Mouse (Mus musculus) neural tube, embryonic 14.5 days (tissue): Measurements from ENCODE around the gene Kcnj2. TPM values are rescaled to one million over a fixed set of nuclear protein-coding genes. Genes with fewer than 3 reads are reported as not detected.

Experiments
- ATAC-seq: fragments of 200-750 bp; cut with Nextera tagmentation; 2 replicates; pipeline ENCODE4 v1.8.0; 2017; ENCODE audit warnings: low read depth, mild to moderate bottlenecking, moderate TSS enrichment, moderate library complexity
- H3K27ac ChIP-seq: fragments of 300-500 bp; sonication (generic); 2 replicates; pipeline ENCODE4 v1.5.1; 2014; ENCODE audit warnings: low read depth, mild to moderate bottlenecking, control low read depth, low read length, moderate library complexity, mixed read lengths
- H3K27me3 ChIP-seq: fragments of 300-500 bp; sonication (generic); 2 replicates; pipeline ENCODE4 v1.6.1; 2014; ENCODE audit warnings: low read length; ENCODE audit not compliant: control insufficient read depth, insufficient read depth
- H3K36me3 ChIP-seq: fragments of 300-500 bp; sonication (generic); 2 replicates; pipeline ENCODE4 v1.6.1; 2014; ENCODE audit warnings: low read length, mixed read lengths; ENCODE audit not compliant: control insufficient read depth, insufficient read depth
- H3K4me1 ChIP-seq: fragments of 300-500 bp; sonication (generic); 2 replicates; pipeline ENCODE4 v1.6.1; 2014; ENCODE audit warnings: low read length; ENCODE audit not compliant: control insufficient read depth, insufficient read depth
- H3K4me2 ChIP-seq: fragments of 300-500 bp; sonication (generic); 2 replicates; pipeline ENCODE4 v1.6.1; 2014; ENCODE audit warnings: mild to moderate bottlenecking, low read depth, low read length, control low read depth
- H3K4me3 ChIP-seq: fragments of 300-500 bp; sonication (generic); 2 replicates; pipeline ENCODE4 v1.5.1; 2014; ENCODE audit warnings: low read depth, low read length, control low read depth, mixed read lengths
- H3K9ac ChIP-seq: fragments of 300-500 bp; sonication (generic); replicated peaks from 2 replicates; pipeline ENCODE4 v1.6.1; 2014; ENCODE audit warnings: low read depth, mild to moderate bottlenecking, control low read depth, low read length, mixed read lengths
- H3K9me3 ChIP-seq: fragments of 300-500 bp; sonication (generic); 2 replicates; pipeline ENCODE4 v1.6.1; 2016; ENCODE audit warnings: low read length; ENCODE audit not compliant: control insufficient read depth
- WGBS: fragments of 180-500 bp; shearing (Covaris S2); extraction: QIAGEN DNeasy Blood & Tissue Kit; methylation state at CpG from one replicate; pipeline ENCODE4 v1.1.7; 2014; 5-methylcytosine and 5-hydroxymethylcytosine counted together
- polyA plus RNA-seq: library from polyadenylated mRNA; unstranded; fragments of >200 nt; fragmentation: Nextera tagmentation; extraction: Ambion mirVana; gene quantifications from 2 replicates; pipeline ENCODE4 v1.2.1, GENCODE M21; 2014

The Kcnj2 gene
- polyA plus RNA-seq, 1 experiment from 2014 or later, result 0.70 TPM

- no peaks in the 10 kb centered on the region for H3K9me3 ChIP-seq
- no peaks in the 10 kb centered on the region for H3K27me3 ChIP-seq
- H3K36me3 ChIP-seq, result no peaks in the 10 kb centered on the region
- no peak overlapping the region for H3K4me3 ChIP-seq
- no peak overlapping the region for H3K27ac ChIP-seq
- 91% methylated on average over 2 of the region's 2 CpGs for WGBS
- no peak overlapping the region for H3K4me2 ChIP-seq
- no peak overlapping the region for H3K9ac ChIP-seq
- H3K4me1 ChIP-seq, result no peaks in the 10 kb centered on the region
- no peak for ATAC-seq
Measured at GRCm38 (mm10) chr11:111083009-111083408, 17.0 kb downstream of the Kcnj2 start.

- H3K4me2 ChIP-seq, result no peak overlapping the region
- H3K27me3 ChIP-seq, result no peaks in the 10 kb centered on the region
- 93% methylated on average over 6 of the region's 6 CpGs for WGBS
- ATAC-seq, result no peak
- H3K4me1 ChIP-seq, result 0 out of 2 replicates have a peak, but pooled peaks cover 2% of the 10 kb centered on the region
- H3K36me3 ChIP-seq, result no peaks in the 10 kb centered on the region
- no peak overlapping the region for H3K9ac ChIP-seq
- no peak overlapping the region for H3K27ac ChIP-seq
- H3K4me3 ChIP-seq, result no peak overlapping the region
- H3K9me3 ChIP-seq, result no peaks in the 10 kb centered on the region
Measured at GRCm38 (mm10) chr11:111086933-111087332, 21.0 kb downstream of the Kcnj2 start.

- no peak overlapping the region for H3K27ac ChIP-seq
- no peaks in the 10 kb centered on the region for H3K9me3 ChIP-seq
- 0 out of 2 replicates have a peak, but pooled peaks cover 2% of the 10 kb centered on the region for H3K4me1 ChIP-seq
- no peak for ATAC-seq
- no peak overlapping the region for H3K4me3 ChIP-seq
- no peak overlapping the region for H3K4me2 ChIP-seq
- no peak overlapping the region for H3K9ac ChIP-seq
- no peaks in the 10 kb centered on the region for H3K36me3 ChIP-seq
- no peaks in the 10 kb centered on the region for H3K27me3 ChIP-seq
Measured at GRCm38 (mm10) chr11:111088226-111088625, 22.3 kb downstream of the Kcnj2 start.

DNA sequence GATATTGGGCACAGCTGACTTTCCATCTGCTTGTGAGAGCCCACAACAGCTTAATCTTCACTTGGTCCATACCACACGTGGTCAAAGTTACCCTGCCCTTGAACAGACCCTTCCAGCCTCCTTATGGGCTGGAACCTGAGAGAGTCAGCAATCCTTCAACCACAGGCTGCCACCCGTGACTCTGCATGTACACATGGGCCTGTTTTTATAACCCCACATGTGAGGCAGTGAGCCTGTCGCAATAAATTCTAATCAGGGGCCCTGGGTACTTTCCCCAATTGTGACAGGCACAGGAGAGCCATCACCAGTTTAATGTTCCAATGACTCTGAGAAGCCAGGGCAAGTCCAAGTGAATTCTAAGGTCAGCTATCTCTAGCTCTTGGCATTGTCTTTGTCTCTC lies 22.8 kb downstream of the Kcnj2 start:
- no peaks in the 10 kb centered on the region for H3K27me3 ChIP-seq
- no peaks in the 10 kb centered on the region for H3K36me3 ChIP-seq
- no peak overlapping the region for H3K4me2 ChIP-seq
- H3K4me1 ChIP-seq, result 0 out of 2 replicates have a peak, but pooled peaks cover 2% of the 10 kb centered on the region
- H3K9me3 ChIP-seq, result no peaks in the 10 kb centered on the region
- 30% methylated on average over 3 of the region's 3 CpGs for WGBS
- no peak for ATAC-seq
- no peak overlapping the region for H3K9ac ChIP-seq
- H3K4me3 ChIP-seq, result no peak overlapping the region
- H3K27ac ChIP-seq, result no peak overlapping the region

DNA sequence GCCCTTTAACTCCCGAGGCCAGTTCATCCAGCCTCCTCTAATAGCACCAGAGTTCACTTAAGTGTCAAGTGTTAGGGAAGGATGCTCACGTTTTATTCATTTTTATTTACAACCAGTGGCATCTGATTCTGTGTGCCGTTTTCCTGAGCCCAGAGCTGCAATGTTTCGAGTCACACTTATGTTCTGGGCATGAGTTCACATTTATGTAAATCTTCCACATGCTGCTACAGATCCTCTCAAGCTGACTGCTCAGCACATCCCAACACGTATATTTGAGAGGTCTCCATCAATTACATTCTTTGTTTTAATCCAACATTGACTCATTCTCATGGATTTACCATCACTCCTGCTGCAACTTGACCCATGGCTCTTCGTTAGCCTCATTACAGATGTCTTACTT lies 25.2 kb downstream of the Kcnj2 start:
- no peak for ATAC-seq
- Histone ChIP-seq H3K9me3 (no peaks in the 10 kb centered on the region), H3K9ac (no peak overlapping the region), H3K27ac (no peak overlapping the region), H3K36me3 (no peaks in the 10 kb centered on the region), H3K4me2 (no peak overlapping the region), H3K4me3 (no peak overlapping the region), H3K4me1 (0 out of 2 replicates have a peak, but pooled peaks cover 2% of the 10 kb centered on the region), H3K27me3 (no peaks in the 10 kb centered on the region)
- 78% methylated on average over 6 of the region's 6 CpGs for WGBS

DNA sequence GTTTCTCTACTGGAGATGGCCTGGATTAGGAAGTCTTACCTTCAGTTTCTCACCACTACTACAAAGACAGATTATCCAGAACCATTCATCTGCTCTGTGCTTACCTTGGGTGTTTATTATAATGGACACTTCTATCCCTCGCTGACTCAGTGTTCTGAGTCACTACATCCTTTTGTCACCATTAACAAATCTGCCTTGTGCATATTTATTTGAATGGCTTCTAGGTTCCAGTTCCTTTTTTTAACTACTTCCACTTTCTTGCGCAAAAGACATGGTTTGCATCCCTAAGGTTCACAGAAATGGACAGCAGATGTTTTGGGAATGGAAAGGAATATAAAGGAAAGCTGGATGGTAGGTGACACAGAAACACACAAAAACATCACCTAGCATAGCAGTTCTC lies 27.0 kb downstream of the Kcnj2 start:
- ATAC-seq, result no peak
- no peak overlapping the region for H3K4me3 ChIP-seq
- WGBS, result 95% methylated on average over 2 of the region's 2 CpGs

GRCm38 (mm10) chr11:111096612-111097011 lies 30.6 kb downstream of the Kcnj2 start:
- Histone ChIP-seq H3K4me3 (no peak overlapping the region), H3K9me3 (no peaks in the 10 kb centered on the region), H3K36me3 (no peaks in the 10 kb centered on the region), H3K27ac (no peak overlapping the region), H3K27me3 (no peaks in the 10 kb centered on the region), H3K4me1 (no peaks in the 10 kb centered on the region), H3K9ac (no peak overlapping the region), H3K4me2 (no peak overlapping the region)
- 87% methylated on average over 5 of the region's 5 CpGs for WGBS
- ATAC-seq, result no peak

More for the DNA sequence above, 27.0 kb downstream of the Kcnj2 start:
- Histone ChIP-seq H3K36me3 (no peaks in the 10 kb centered on the region), H3K9ac (no peak overlapping the region), H3K27me3 (no peaks in the 10 kb centered on the region), H3K9me3 (no peaks in the 10 kb centered on the region), H3K27ac (no peak overlapping the region), H3K4me1 (0 out of 2 replicates have a peak, but pooled peaks cover 2% of the 10 kb centered on the region), H3K4me2 (no peak overlapping the region)

- Histone ChIP-seq H3K27me3 (no peaks in the 10 kb centered on the region), H3K4me1 (no peaks in the 10 kb centered on the region), H3K9ac (no peak overlapping the region), H3K4me2 (no peak overlapping the region), H3K27ac (no peak overlapping the region), H3K9me3 (no peaks in the 10 kb centered on the region), H3K4me3 (no peak overlapping the region), H3K36me3 (no peaks in the 10 kb centered on the region)
- ATAC-seq, result no peak
- WGBS, result 89% methylated on average over 2 of the region's 2 CpGs
Measured at GRCm38 (mm10) chr11:111100131-111100530, 34.2 kb downstream of the Kcnj2 start.

DNA sequence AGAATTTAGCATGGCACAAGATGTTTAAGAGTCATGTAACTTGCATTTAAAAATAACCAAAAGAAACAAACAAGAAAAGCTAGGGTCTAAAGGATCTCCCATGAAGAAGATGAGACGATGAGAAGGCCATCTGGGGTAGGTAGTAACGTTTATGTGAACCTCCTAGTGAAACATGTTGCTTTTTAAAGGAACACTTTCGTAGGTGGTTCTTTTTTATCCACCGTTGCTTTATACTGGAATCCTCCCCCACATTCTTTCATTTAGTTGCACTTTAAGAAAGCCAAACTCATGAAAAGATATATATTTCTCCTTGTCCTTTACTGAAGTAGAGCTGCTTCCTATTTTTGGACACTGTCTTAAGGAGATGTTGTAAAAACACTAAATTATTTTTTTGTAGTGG lies 34.7 kb downstream of the Kcnj2 start:
- ATAC-seq, result no peak

More for the DNA sequence above, 34.7 kb downstream of the Kcnj2 start:
- Histone ChIP-seq H3K27me3 (no peaks in the 10 kb centered on the region), H3K4me1 (no peaks in the 10 kb centered on the region), H3K9me3 (no peaks in the 10 kb centered on the region), H3K4me2 (no peak overlapping the region), H3K9ac (no peak overlapping the region), H3K4me3 (no peak overlapping the region), H3K27ac (no peak overlapping the region), H3K36me3 (no peaks in the 10 kb centered on the region)
- WGBS, result 92% methylated on average over 4 of the region's 4 CpGs
